Mouse (Mus musculus): Measurements from ENCODE around the gene Cadm4.

Gene Cadm4

GRCm38 (mm10) chr7:24481474-24482207, at the start of gene Cadm4:
Gene Cadm4, plus strand, starts transcription at chr7:24482023.
- DNase-seq (ENCODE audit: low spot score in 2 of 2): peak; percentile 68 to 75

GRCm38 (mm10) chr7:24435305-24435704, 46.5 kb upstream of the Cadm4 start:
- DNase-seq (ENCODE audit: low spot score in 2 of 2): no peak

GRCm38 (mm10) chr7:24437981-24438380, 43.8 kb upstream of the Cadm4 start:
- DNase-seq (ENCODE audit: low spot score in 2 of 2): no peak

- DNase-seq (ENCODE audit: low spot score in 2 of 2): no peak
Measured at GRCm38 (mm10) chr7:24439191-24439590, 42.6 kb upstream of the Cadm4 start.

GRCm38 (mm10) chr7:24439891-24440290, 41.9 kb upstream of the Cadm4 start:
- DNase-seq (ENCODE audit: low spot score in 2 of 2): no peak

GRCm38 (mm10) chr7:24441785-24442184, 40.0 kb upstream of the Cadm4 start:
- DNase-seq (ENCODE audit: low spot score in 2 of 2): peak; percentile 60 to 68

- peak in 1 of 2 experiments; percentile 36 for DNase-seq (ENCODE audit: low spot score in 2 of 2)
Measured at GRCm38 (mm10) chr7:24442313-24442712, 39.5 kb upstream of the Cadm4 start.

- peak; percentile 65 to 75 for DNase-seq (ENCODE audit: low spot score in 2 of 2)
Measured at GRCm38 (mm10) chr7:24445266-24445926, 36.4 kb upstream of the Cadm4 start.

- no peak for DNase-seq (ENCODE audit: low spot score in 2 of 2)
Measured at GRCm38 (mm10) chr7:24446697-24447340, 35.0 kb upstream of the Cadm4 start.

GRCm38 (mm10) chr7:24448782-24449517, 32.9 kb upstream of the Cadm4 start:
- DNase-seq (ENCODE audit: low spot score in 2 of 2): no peak

- DNase-seq (ENCODE audit: low spot score in 2 of 2): no peak
Measured at GRCm38 (mm10) chr7:24450585-24451017, 31.2 kb upstream of the Cadm4 start.

GRCm38 (mm10) chr7:24451855-24452311, 29.9 kb upstream of the Cadm4 start, which contains the start of gene Irgc1:
Gene Irgc1, minus strand, starts transcription at chr7:24452297.
- DNase-seq (ENCODE audit: low spot score in 2 of 2): no peak

GRCm38 (mm10) chr7:24454199-24454598, 27.6 kb upstream of the Cadm4 start:
- no peak for DNase-seq (ENCODE audit: low spot score in 2 of 2)

- DNase-seq (ENCODE audit: low spot score in 2 of 2): no peak
Measured at GRCm38 (mm10) chr7:24455726-24456125, 26.1 kb upstream of the Cadm4 start.

GRCm38 (mm10) chr7:24457726-24458370, 24.0 kb upstream of the Cadm4 start:
- DNase-seq (ENCODE audit: low spot score in 2 of 2): no peak

GRCm38 (mm10) chr7:24459440-24459839, 22.4 kb upstream of the Cadm4 start:
- DNase-seq (ENCODE audit: low spot score in 2 of 2): no peak

GRCm38 (mm10) chr7:24459843-24460242, 22.0 kb upstream of the Cadm4 start:
- DNase-seq (ENCODE audit: low spot score in 2 of 2): no peak

GRCm38 (mm10) chr7:24461376-24462051, 20.3 kb upstream of the Cadm4 start:
- no peak for DNase-seq (ENCODE audit: low spot score in 2 of 2)

GRCm38 (mm10) chr7:24462388-24463319, 19.2 kb upstream of the Cadm4 start, which contains the start of gene Plaur:
Gene Plaur, plus strand, starts transcription at chr7:24462484.
- no peak for DNase-seq (ENCODE audit: low spot score in 2 of 2)
